Mouse (Mus musculus) heart, embryonic 14.5 days (tissue): Measurements from ENCODE around the gene Hipk3. TPM values are rescaled to one million over a fixed set of nuclear protein-coding genes. Genes with fewer than 3 reads are reported as not detected.

ENCODE experiments used
- ATAC-seq: fragments of 200-750 bp; cut with Nextera tagmentation; 2 replicates; pipeline ENCODE4 v1.8.0; 2017; ENCODE audit warnings: low read depth, moderate TSS enrichment; ENCODE audit not compliant: insufficient number of reproducible peaks, insufficient read depth, low FRiP score
- H3K27ac ChIP-seq, 2 experiments: fragments of 200-500 bp in 1 of 2; fragments of 300-500 bp in 1 of 2; sonication (generic) in 1 of 2; replicated peaks in 1 of 2; 2 replicates each; pipeline ENCODE4 v1.5.1; 2012 to 2014; ENCODE audit warnings: low read depth in 2 of 2, low read length in 2 of 2, control low read depth in 1 of 2, mild to moderate bottlenecking in 1 of 2, mixed read lengths in 1 of 2; ENCODE audit not compliant: control insufficient read depth in 1 of 2, insufficient read depth in 1 of 2
- H3K27me3 ChIP-seq: fragments of 300-500 bp; sonication (generic); 2 replicates; pipeline ENCODE4 v1.6.1; 2014; ENCODE audit warnings: mild to moderate bottlenecking, low read length, control low read depth; ENCODE audit not compliant: control insufficient read depth, insufficient read depth
- H3K36me3 ChIP-seq: fragments of 300-500 bp; sonication (generic); 2 replicates; pipeline ENCODE4 v1.6.1; 2014; ENCODE audit warnings: mild to moderate bottlenecking, control low read depth, low read length, mixed read lengths; ENCODE audit not compliant: control insufficient read depth, insufficient read depth
- H3K4me1 ChIP-seq, 2 experiments: fragments of 200-500 bp in 1 of 2; fragments of 300-500 bp in 1 of 2; sonication (generic) in 1 of 2; 2 replicates each; pipeline ENCODE4 v1.6.1; 2012 to 2014; ENCODE audit warnings: low read length in 2 of 2, control low read depth in 1 of 2, mixed read lengths in 1 of 2; ENCODE audit not compliant: control insufficient read depth in 2 of 2, insufficient read depth in 2 of 2
- H3K4me2 ChIP-seq: fragments of 300-500 bp; sonication (generic); 2 replicates; pipeline ENCODE4 v1.6.1; 2014; ENCODE audit warnings: mild to moderate bottlenecking, low read length
- H3K4me3 ChIP-seq, 2 experiments: fragments of 200-500 bp in 1 of 2; fragments of 300-500 bp in 1 of 2; sonication (generic) in 1 of 2; 2 replicates each; pipeline ENCODE4 v1.5.1; 2012 to 2014; ENCODE audit warnings: low read length in 2 of 2, mild to moderate bottlenecking in 2 of 2, control low read depth in 1 of 2, low read depth in 1 of 2, moderate library complexity in 1 of 2; ENCODE audit not compliant: control insufficient read depth in 1 of 2, insufficient read depth in 1 of 2
- H3K9ac ChIP-seq: fragments of 300-500 bp; sonication (generic); 2 replicates; pipeline ENCODE4 v1.6.1; 2014; ENCODE audit warnings: mild to moderate bottlenecking, low read length
- H3K9me3 ChIP-seq: fragments of 300-500 bp; sonication (generic); 2 replicates; pipeline ENCODE4 v1.6.1; 2016; ENCODE audit warnings: low read length, control low read depth; ENCODE audit not compliant: control insufficient read depth
- WGBS: fragments of 180-500 bp; shearing (Covaris S2); extraction: QIAGEN DNeasy Blood & Tissue Kit; methylation state at CpG from one replicate; pipeline ENCODE4 v1.1.7; 2014; 5-methylcytosine and 5-hydroxymethylcytosine counted together
- polyA plus RNA-seq: library from polyadenylated mRNA; unstranded; fragments of >200 nt; fragmentation: Nextera tagmentation; extraction: Ambion mirVana; gene quantifications from 2 replicates; pipeline ENCODE4 v1.2.1, GENCODE M21; 2014

Hipk3 gene
- polyA plus RNA-seq, 1 experiment from 2014 or later, result 72.7 TPM

- H3K4me2 ChIP-seq, result peak overlapping the region; percentile 65
- H3K27me3 ChIP-seq, result no peaks in the 10 kb centered on the region
- WGBS, result 18% methylated on average over 2 of the region's 2 CpGs
- no peak for ATAC-seq
- H3K4me3 ChIP-seq, result peak overlapping the region; percentile 18 to 36; a peak in 3 of 4 replicates
- no peaks in the 10 kb centered on the region for H3K36me3 ChIP-seq
- no peaks in the 10 kb centered on the region for H3K9me3 ChIP-seq
- peak overlapping the region; percentile 74 for H3K9ac ChIP-seq
- peaks cover 5 to 20% of the 10 kb centered on the region in 2 experiments; a peak in 3 of 4 replicates for H3K4me1 ChIP-seq
- peak overlapping the region; percentile 42 to 55; a peak in 3 of 4 replicates for H3K27ac ChIP-seq
These were observed 2.9 kb downstream of the Hipk3 start for GRCm38 (mm10) chr2:104491221-104491795.

GRCm38 (mm10) chr2:104490761-104491160 lies 3.5 kb downstream of the Hipk3 start:
- no peak overlapping the region for H3K27ac ChIP-seq
- WGBS, result 40% methylated on average over 2 of the region's 2 CpGs
- H3K9ac ChIP-seq, result peak overlapping the region; percentile 21; the same call in 1 of the 2 replicates
- H3K4me3 ChIP-seq, result peak overlapping the region in 1 of 2 experiments; percentile 36; a peak in 2 of 4 replicates
- peak overlapping the region; percentile 65 for H3K4me2 ChIP-seq
- no peaks in the 10 kb centered on the region for H3K27me3 ChIP-seq
- H3K36me3 ChIP-seq, result no peaks in the 10 kb centered on the region
- ATAC-seq, result no peak
- H3K9me3 ChIP-seq, result no peaks in the 10 kb centered on the region
- peaks cover 3 to 16% of the 10 kb centered on the region in 2 experiments; a peak in 2 of 4 replicates for H3K4me1 ChIP-seq

- H3K4me2 ChIP-seq, result peak overlapping the region; percentile 3; the same call in 1 of the 2 replicates
- 79% methylated on average over 2 of the region's 2 CpGs for WGBS
- ATAC-seq, result no peak
- no peak overlapping the region; a peak in 1 of 4 replicates for H3K27ac ChIP-seq
- peaks cover 3 to 7% of the 10 kb centered on the region in 2 experiments; a peak in 1 of 4 replicates for H3K4me1 ChIP-seq
- H3K9me3 ChIP-seq, result no peaks in the 10 kb centered on the region
- no peaks in the 10 kb centered on the region for H3K36me3 ChIP-seq
- no peaks in the 10 kb centered on the region for H3K27me3 ChIP-seq
- H3K4me3 ChIP-seq, result no peak overlapping the region
- no peak overlapping the region for H3K9ac ChIP-seq
These were observed 4.4 kb downstream of the Hipk3 start for GRCm38 (mm10) chr2:104489851-104490250.

- Histone ChIP-seq H3K9me3 (no peaks in the 10 kb centered on the region), H3K9ac (no peak overlapping the region), H3K4me3 (no peak overlapping the region), H3K27me3 (no peaks in the 10 kb centered on the region), H3K4me1 (peaks cover 0 to 24% of the 10 kb centered on the region in 2 experiments; a peak in 3 of 4 replicates), H3K4me2 (peak overlapping the region; percentile 11; the same call in 1 of the 2 replicates), H3K27ac (peak overlapping the region in 1 of 2 experiments; percentile 7; a peak in 1 of 4 replicates), H3K36me3 (no peaks in the 10 kb centered on the region)
- 25% methylated on average over 5 of the region's 5 CpGs for WGBS
- no peak for ATAC-seq
These were observed 9.8 kb downstream of the Hipk3 start for GRCm38 (mm10) chr2:104484438-104484837.

- H3K4me3 ChIP-seq, result no peak overlapping the region
- no peak overlapping the region for H3K4me2 ChIP-seq
- H3K27me3 ChIP-seq, result no peaks in the 10 kb centered on the region
- H3K4me1 ChIP-seq, result peaks cover 0 to 39% of the 10 kb centered on the region in 2 experiments; a peak in 3 of 4 replicates
- H3K36me3 ChIP-seq, result no peaks in the 10 kb centered on the region
- no peak for ATAC-seq
- H3K27ac ChIP-seq, result peak overlapping the region in 1 of 2 experiments; percentile 20; a peak in 3 of 4 replicates
- no peak overlapping the region for H3K9ac ChIP-seq
- no peaks in the 10 kb centered on the region for H3K9me3 ChIP-seq
These were observed 12.1 kb downstream of the Hipk3 start for GRCm38 (mm10) chr2:104482156-104482555.

GRCm38 (mm10) chr2:104479054-104479453 lies 15.2 kb downstream of the Hipk3 start:
- Histone ChIP-seq H3K4me3 (no peak overlapping the region), H3K4me1 (peaks cover 4 to 37% of the 10 kb centered on the region in 2 experiments)
- WGBS, result 72% methylated on average over 4 of the region's 4 CpGs

GRCm38 (mm10) chr2:104477398-104478015 lies 16.7 kb downstream of the Hipk3 start:
- Histone ChIP-seq H3K9me3 (no peaks in the 10 kb centered on the region), H3K27me3 (no peaks in the 10 kb centered on the region), H3K4me1 (peaks cover 4 to 44% of the 10 kb centered on the region in 2 experiments), H3K27ac (0 out of 4 replicates have a peak overlapping the region, but pooled peaks of 1 of the 2 experiments have one; percentile 14), H3K4me3 (no peak overlapping the region), H3K36me3 (no peaks in the 10 kb centered on the region), H3K9ac (no peak overlapping the region), H3K4me2 (no peak overlapping the region)
- no peak for ATAC-seq
- whole genome bisulfite sequencing, result 71% methylated on average over 2 of the region's 2 CpGs

More at GRCm38 (mm10) chr2:104479054-104479453, 15.2 kb downstream of the Hipk3 start:
- no peaks in the 10 kb centered on the region for H3K27me3 ChIP-seq
- no peaks in the 10 kb centered on the region for H3K36me3 ChIP-seq
- H3K27ac ChIP-seq, result no peak overlapping the region
- no peak overlapping the region for H3K4me2 ChIP-seq
- no peak overlapping the region for H3K9ac ChIP-seq
- ATAC-seq, result no peak
- H3K9me3 ChIP-seq, result no peaks in the 10 kb centered on the region
